Mouse (Mus musculus) limb, embryonic 10.5 days (tissue): Measurements from ENCODE around the gene Cox14. TPM values are rescaled to one million over a fixed set of nuclear protein-coding genes. Genes with fewer than 3 reads are reported as not detected.
A peak's percentile ranks its signal among the peaks of the same experiment; 100 is the strongest.
"Not testable (repeated sequence)": the region's sequence is repeated elsewhere in the genome, so short reads cannot be mapped to it uniquely, and the experiment has no call there.

ENCODE experiments used
- DNase-seq: peaks from one replicate; pipeline ENCODE4 v3.0.0-alpha.2; 2017; ENCODE audit warnings: low spot score
- H3K27ac ChIP-seq: fragments of 300-500 bp; sonication (generic); 2 replicates; pipeline ENCODE4 v1.5.1; 2016; ENCODE audit warnings: mild to moderate bottlenecking
- H3K27me3 ChIP-seq: fragments of 300-500 bp; sonication (generic); 2 replicates; pipeline ENCODE4 v1.6.1; 2016; ENCODE audit warnings: low read depth, mild to moderate bottlenecking; ENCODE audit not compliant: poor library complexity, severe bottlenecking
- H3K36me3 ChIP-seq: fragments of 300-500 bp; sonication (generic); 2 replicates; pipeline ENCODE4 v1.6.1; 2016; ENCODE audit warnings: mild to moderate bottlenecking, moderate library complexity
- H3K4me1 ChIP-seq: fragments of 300-500 bp; sonication (generic); 2 replicates; pipeline ENCODE4 v1.6.1; 2016
- H3K4me3 ChIP-seq: fragments of 300-500 bp; sonication (generic); 2 replicates; pipeline ENCODE4 v1.5.1; 2016; ENCODE audit warnings: mild to moderate bottlenecking, moderate library complexity
- H3K9me3 ChIP-seq: fragments of 300-500 bp; sonication (generic); replicated peaks from 2 replicates; pipeline ENCODE4 v1.6.1; 2016; ENCODE audit warnings: mild to moderate bottlenecking
- WGBS: fragments of 180-500 bp; shearing (Covaris S2); methylation state at CpG from one replicate; pipeline ENCODE4 v1.1.7; 2016; 5-methylcytosine and 5-hydroxymethylcytosine counted together
- polyA plus RNA-seq: library from polyadenylated mRNA; unstranded; fragments of >200 nt; fragmentation: Nextera tagmentation; extraction: Ambion mirVana; gene quantifications from 2 replicates; pipeline ENCODE4 v1.2.1, GENCODE M21; 2016

Gene Cox14
- polyA plus RNA-seq, 1 experiment from 2014 or later: 127 TPM

DNA sequence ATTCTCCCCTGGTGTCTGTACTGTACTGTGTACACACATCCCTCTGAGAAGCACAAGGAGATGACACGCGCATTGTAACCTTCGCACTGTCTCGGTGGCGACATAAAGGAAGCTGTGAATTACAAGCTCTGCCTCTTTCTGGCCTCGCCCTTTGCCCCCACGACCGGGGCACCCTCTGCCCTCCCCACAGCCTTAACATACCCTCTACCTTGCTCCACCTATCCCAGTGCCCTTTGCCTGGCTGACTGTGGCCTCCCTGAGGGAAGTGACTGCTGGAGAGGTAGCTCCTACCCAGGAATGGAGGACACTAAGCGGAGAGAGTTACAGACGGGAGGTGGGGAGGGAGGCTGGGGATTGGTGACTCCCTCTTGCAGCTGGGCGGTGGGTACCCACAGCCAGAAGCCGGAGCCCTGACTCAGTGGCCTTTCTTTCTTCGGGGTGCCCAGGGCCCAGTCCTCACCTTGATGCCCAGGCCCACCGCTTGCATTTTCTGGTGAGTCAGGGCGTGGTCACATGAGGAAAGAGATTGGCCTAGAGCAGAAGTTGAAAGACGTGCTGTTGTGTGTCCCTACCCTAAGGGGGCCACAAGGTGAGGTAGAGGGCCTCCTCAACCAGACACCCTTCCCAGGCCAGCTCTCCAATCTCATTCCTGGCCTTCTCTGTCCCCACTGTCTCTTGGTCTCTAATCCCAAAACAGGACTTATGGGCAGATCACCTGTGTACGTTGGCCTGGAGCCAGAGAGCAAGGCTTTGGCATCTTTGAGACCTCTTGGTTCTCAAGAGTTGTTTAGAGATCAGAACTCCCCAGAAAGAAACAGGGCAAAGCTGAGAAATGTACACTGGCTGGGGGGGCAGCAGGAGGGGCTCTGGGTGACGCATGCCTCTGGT lies 25.0 kb upstream of the Cox14 start:
- 89% methylated on average over 18 of the region's 18 CpGs for WGBS

DNA sequence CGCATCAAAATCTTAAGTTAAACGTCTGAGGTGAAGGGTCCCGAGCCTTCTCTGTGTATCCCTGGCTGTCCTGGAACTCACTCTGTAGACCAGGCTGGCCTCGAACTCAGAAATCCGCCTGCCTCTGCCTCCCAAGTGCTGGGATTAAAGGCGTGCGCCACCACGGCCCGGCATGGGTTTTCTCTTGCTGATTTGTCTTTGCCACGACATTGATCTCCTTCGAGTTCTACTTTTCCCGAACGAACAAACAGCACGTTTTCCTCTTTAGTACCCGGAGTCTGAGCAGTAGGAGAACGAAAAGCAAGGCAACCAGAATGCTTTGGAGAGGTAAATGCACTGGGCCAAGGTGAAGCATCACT lies 23.8 kb upstream of the Cox14 start:
- peak overlapping the region; percentile 83 for H3K4me3 ChIP-seq
- not testable (repeated sequence) for DNase-seq, H3K9me3 ChIP-seq
- H3K27me3 ChIP-seq: peaks cover 30% of the 10 kb centered on the region
- H3K36me3 ChIP-seq: peaks cover 34% of the 10 kb centered on the region
- 51% methylated on average over 16 of the region's 16 CpGs for WGBS
- H3K27ac ChIP-seq: peak overlapping the region; percentile 99
- peaks cover 33% of the 10 kb centered on the region for H3K4me1 ChIP-seq

More for the DNA sequence above, 25.0 kb upstream of the Cox14 start:
- H3K27ac ChIP-seq: no peak overlapping the region
- no peak overlapping the region for H3K4me3 ChIP-seq
- H3K36me3 ChIP-seq: peaks cover 24% of the 10 kb centered on the region
- no peaks in the 10 kb centered on the region for H3K9me3 ChIP-seq
- H3K4me1 ChIP-seq: peaks cover 33% of the 10 kb centered on the region
- H3K27me3 ChIP-seq: peaks cover 37% of the 10 kb centered on the region
- DNase-seq: no peak

DNA sequence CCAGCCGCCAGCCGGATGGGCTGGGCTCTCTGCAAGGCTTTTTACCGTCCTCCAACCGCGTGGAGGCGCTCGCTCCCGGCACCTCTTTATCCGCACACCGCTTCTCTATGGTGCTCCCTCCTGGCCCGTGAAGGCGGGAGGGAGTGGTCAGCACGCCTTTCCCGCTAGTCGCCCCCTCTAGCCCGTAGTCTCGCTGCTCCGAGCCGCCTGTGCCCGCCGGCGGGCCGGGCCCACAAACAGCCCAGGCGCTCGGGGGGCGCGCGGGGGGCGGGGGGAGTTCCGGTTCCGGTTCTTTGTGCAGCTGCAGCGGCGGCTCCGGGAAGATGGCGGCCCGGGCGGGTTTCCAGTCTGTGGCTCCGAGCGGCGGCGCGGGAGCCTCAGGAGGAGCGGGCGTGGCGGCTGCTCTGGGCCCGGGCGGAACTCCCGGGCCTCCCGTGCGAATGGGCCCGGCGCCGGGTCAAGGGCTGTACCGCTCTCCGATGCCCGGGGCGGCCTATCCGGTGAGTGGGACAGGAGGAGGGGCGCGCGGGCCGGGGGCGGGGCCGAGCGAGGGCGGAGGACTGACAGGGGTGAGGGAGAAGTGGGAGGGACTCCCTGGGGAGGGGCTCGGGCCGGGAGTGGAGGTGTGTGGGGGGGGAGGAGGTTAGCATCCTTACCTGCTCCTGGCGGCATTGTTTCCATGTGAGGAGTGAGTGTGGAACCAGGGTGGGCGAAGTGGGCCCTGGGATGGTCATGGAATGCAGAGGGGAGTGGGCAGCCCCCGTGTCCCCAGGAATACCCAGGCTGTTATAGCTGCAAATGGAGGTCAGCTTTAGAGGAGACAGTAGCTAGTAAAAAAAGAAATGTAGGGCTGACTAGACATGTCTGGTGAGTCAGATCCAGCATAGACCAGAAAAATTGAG lies 23.2 kb upstream of the Cox14 start, which contains the start of gene Smarcd1:
Gene Smarcd1, plus strand, starts transcription at position 131 of the 902 bp plus-strand sequence.
- Histone ChIP-seq H3K9me3 (no peaks in the 10 kb centered on the region), H3K27me3 (peaks cover 24% of the 10 kb centered on the region), H3K4me3 (peak within 1 kb of the TSS; percentile 83), H3K36me3 (peaks cover 40% of the 10 kb centered on the region), H3K27ac (peak within 1 kb of the TSS; percentile 99), H3K4me1 (peaks cover 33% of the 10 kb centered on the region)
- WGBS: under 1% methylated on average over 71 of the region's 71 CpGs
- peak; percentile 98 for DNase-seq

DNA sequence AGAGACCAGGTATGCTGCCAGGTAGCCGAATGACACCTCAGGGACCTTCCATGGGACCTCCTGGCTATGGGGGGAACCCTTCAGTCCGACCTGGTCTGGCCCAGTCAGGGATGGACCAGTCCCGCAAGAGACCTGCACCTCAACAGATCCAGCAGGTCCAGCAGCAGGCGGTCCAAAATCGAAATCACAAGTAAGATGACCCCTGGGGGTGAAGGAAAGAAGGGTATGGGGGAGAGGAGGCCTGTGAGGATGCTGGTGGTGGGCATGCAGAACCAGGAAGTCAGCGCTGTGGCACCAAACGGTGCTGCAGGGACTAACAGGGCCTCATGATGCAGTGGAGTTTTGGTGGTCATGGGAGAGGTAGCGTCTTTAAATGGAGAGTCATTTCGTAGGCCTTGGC lies 22.3 kb upstream of the Cox14 start:
- H3K4me3 ChIP-seq: peak overlapping the region; percentile 83
- WGBS: 69% methylated on average over 9 of the region's 9 CpGs
- H3K36me3 ChIP-seq: peaks cover 49% of the 10 kb centered on the region
- peaks cover 15% of the 10 kb centered on the region for H3K27me3 ChIP-seq
- peak overlapping the region; percentile 99 for H3K27ac ChIP-seq
- no peak for DNase-seq
- peaks cover 33% of the 10 kb centered on the region for H3K4me1 ChIP-seq
- H3K9me3 ChIP-seq: no peaks in the 10 kb centered on the region

DNA sequence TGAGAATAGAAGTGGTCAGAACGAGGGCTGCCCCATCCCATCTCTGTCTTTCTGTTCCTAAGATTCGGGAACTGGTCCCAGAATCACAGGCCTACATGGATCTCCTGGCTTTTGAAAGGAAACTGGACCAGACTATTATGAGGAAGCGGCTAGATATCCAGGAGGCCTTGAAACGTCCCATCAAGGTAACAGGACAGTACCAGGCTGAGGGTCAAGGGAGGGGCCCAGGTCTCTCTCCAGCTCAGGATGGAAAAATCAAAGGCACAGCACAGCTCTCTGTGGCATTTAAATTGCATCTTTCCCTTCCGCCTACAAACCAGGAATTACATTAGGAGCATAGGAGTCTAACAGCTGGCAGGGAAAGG lies 21.8 kb upstream of the Cox14 start:
- H3K4me3 ChIP-seq: peak overlapping the region; percentile 83; the same call in 1 of the 2 replicates
- H3K27ac ChIP-seq: no peak overlapping the region
- H3K27me3 ChIP-seq: peaks cover 11% of the 10 kb centered on the region; the same call in 1 of the 2 replicates
- no peaks in the 10 kb centered on the region for H3K9me3 ChIP-seq
- peaks cover 54% of the 10 kb centered on the region for H3K36me3 ChIP-seq
- H3K4me1 ChIP-seq: peaks cover 31% of the 10 kb centered on the region
- DNase-seq: no peak
- WGBS: 82% methylated on average over 5 of the region's 5 CpGs

DNA sequence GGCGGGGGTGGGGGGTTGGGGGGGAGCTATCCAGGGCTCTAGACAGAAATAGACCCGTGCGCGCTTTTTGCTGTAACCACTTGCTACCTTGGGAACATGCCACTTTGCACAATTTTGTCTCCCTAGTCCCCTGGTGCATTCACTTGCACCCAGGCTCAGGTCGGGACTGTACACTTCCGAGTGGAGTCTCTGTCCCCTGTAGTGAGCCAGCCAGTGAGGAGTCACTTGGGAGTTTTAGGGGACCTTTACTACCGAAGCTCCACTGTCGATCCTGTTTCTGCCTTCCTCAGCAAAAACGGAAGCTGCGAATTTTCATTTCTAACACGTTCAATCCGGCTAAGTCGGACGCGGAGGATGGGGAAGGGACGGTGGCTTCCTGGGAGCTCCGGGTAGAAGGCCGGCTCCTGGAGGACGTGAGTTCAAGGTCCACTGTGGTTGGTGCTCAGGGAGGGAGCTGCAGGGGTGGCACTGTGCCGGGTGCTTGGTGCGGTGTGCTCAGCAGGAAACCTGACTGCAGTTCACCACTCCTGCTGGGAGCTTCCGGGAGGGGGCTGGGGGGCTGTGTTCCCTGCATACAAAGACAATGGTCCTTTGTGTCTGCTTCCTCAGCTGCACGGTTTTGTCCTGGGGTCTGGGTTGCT lies 21.3 kb upstream of the Cox14 start:
- H3K4me3 ChIP-seq: no peak overlapping the region
- peaks cover 27% of the 10 kb centered on the region for H3K4me1 ChIP-seq
- no peaks in the 10 kb centered on the region for H3K9me3 ChIP-seq
- WGBS: 62% methylated on average over 23 of the region's 23 CpGs
- no peak for DNase-seq
- H3K27me3 ChIP-seq: 0 out of 2 replicates have a peak, but pooled peaks cover 6% of the 10 kb centered on the region
- H3K27ac ChIP-seq: peak overlapping the region; percentile 12; the same call in 1 of the 2 replicates
- peaks cover 59% of the 10 kb centered on the region for H3K36me3 ChIP-seq

DNA sequence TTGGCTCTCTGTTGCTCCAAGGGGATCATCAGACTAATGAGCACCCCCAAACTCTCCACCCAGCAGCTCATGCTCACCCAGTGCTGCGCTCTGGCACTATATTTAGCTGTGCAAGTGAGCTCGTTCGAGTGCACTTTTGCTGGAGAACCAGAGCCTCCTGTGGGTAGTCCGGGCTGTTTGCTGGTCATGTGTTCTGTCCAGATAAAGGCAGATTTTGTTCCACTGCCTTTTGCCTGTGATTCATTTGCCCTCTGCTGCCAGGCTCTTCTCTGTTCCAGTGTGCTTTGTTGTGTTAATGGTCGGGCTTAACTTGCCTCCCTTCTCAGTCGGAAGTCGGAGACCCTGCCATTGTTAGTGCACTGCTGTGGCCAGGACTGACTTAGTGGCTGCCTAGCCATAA lies 20.5 kb upstream of the Cox14 start:
- Histone ChIP-seq H3K27me3 (no peaks in the 10 kb centered on the region), H3K4me1 (peaks cover 27% of the 10 kb centered on the region), H3K4me3 (no peak overlapping the region), H3K36me3 (peaks cover 66% of the 10 kb centered on the region), H3K9me3 (no peaks in the 10 kb centered on the region), H3K27ac (peak overlapping the region; percentile 12; the same call in 1 of the 2 replicates)
- DNase-seq: no peak
- WGBS: 80% methylated on average over 7 of the region's 7 CpGs

DNA sequence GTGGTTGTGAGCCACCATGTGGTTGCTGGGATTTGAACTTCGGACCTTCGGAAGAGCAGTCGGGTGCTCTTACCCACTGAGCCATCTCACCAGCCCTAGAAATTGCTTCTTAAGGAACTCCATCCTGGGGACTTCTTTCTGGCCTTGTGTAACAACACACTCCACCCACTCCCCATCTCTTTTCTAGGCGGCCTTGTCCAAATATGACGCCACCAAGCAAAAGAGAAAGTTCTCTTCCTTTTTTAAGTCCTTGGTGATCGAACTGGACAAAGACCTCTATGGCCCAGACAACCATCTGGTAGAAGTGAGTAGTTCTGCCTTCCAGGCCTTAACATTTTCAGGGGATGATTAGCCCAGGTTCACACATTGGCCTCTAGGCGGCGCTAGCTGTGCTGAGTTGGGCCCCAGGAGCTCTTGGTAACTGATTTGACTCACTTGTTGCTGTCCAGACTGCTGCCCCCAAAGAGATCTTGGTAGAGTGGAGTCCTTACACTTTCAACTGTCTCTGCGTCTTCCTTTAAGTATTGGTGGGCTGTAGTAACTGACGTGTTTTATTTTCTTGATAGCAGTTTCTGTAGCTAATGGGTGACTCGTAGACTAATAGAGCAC lies 19.9 kb upstream of the Cox14 start, which contains the start of gene Gm17349:
Gene Gm17349, minus strand, starts transcription at position 51 of the 609 bp plus-strand sequence.
- Histone ChIP-seq H3K9me3 (no peaks in the 10 kb centered on the region), H3K4me3 (no peak within 1 kb of the TSS), H3K27me3 (no peaks in the 10 kb centered on the region), H3K36me3 (peaks cover 73% of the 10 kb centered on the region), H3K4me1 (peaks cover 25% of the 10 kb centered on the region), H3K27ac (peak within 1 kb of the TSS; percentile 12; the same call in 1 of the 2 replicates)
- DNase-seq: peak; percentile 66
- 70% methylated on average over 11 of the region's 11 CpGs for WGBS

DNA sequence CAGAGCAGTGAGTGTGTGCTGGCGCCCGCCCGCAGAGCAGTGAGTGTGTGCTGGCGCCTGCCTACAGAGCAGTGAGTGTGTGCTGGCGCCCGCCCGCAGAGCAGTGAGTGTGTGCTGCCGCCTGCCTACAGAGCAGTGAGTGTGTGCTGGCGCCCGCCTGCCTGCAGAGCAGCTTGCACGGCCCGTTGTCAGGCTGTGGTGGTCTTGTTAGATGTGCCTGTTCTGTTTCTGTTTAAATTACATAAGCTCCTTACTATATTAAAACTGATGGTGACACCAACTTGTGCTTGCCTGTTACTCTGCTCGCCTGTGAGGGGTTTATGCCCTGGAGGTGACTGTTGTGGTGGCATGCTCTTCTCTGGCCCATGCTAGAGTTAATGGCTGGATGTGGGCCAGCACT lies 17.2 kb upstream of the Cox14 start:
- 97% methylated on average over 13 of the region's 13 CpGs for WGBS
- peaks cover 97% of the 10 kb centered on the region for H3K36me3 ChIP-seq

DNA sequence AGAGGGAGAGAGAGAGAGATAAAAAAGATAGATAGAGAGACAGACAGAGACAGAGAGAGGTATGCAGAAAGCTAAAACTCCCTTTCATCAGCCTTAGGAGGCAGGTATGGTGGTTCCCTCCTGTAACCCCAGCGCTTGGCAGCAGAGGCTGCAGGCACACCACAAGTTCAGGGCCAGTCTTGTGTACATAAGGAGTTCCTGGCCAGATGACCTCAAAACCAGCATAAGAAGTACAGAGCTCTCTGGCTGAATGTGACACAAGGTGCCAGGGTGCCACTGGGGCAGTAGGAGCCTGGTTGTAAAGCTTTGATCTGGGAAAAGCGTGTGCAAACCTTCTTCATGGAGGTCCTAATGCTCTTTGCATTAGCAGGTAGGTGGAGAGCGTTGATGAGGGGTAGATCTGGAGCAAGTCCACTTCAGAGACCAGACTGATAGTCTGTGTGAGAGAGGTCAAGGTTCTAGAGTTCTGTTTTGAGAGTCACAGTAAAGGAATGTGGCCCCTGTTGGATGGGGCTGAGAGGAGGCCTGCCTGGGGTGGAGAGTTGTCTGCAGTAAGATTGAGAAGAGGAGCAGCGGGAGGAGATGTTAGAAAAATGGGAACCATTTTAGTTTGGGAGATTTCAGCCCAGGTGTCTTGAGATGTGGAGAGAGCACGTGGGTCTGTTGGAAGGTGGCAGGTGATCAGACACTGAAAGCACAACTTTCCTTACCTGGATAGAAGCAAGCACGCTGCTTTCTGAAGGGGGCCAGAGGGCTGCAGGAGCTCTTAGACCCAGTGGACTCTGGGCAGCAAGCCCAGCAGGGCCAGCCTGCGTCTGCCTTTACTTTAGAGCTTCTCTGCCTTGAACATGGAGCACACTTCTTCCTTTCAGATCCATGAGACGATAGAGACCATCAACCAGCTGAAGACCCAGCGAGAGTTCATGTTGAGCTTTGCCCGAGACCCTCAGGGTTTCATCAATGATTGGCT lies 14.9 kb upstream of the Cox14 start:
- no peak for DNase-seq
- H3K9me3 ChIP-seq: no peaks in the 10 kb centered on the region
- H3K36me3 ChIP-seq: peaks cover 96% of the 10 kb centered on the region
- 0 out of 2 replicates have a peak, but pooled peaks cover under 1% of the 10 kb centered on the region for H3K4me1 ChIP-seq
- no peak overlapping the region for H3K4me3 ChIP-seq
- H3K27me3 ChIP-seq: no peaks in the 10 kb centered on the region
- 93% methylated on average over 10 of the region's 10 CpGs for WGBS
- H3K27ac ChIP-seq: no peak overlapping the region

More for the DNA sequence above, 17.2 kb upstream of the Cox14 start:
- no peaks in the 10 kb centered on the region for H3K9me3 ChIP-seq
- H3K4me1 ChIP-seq: peaks cover 15% of the 10 kb centered on the region
- DNase-seq: no peak
- H3K4me3 ChIP-seq: no peak overlapping the region
- H3K27me3 ChIP-seq: no peaks in the 10 kb centered on the region
- H3K27ac ChIP-seq: no peak overlapping the region

DNA sequence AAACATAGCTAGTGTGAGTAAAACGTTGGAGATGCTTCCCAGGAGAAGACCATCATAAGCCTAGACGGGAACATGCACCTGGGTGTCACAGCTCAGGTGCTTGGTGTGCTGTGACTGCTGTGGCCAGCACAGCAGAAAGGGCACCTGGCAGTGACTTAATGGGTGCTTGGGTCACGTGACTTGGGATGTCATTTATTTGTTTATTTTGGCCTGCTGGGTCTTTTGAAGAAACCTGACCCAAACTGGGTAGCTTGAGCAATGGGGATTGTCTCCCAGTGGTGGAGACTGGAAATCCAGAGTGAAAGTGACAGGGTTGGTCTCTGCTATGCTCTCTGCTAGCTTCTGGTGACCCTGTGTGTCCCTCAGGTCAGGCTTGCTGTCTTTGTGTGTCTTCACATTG lies 13.9 kb upstream of the Cox14 start:
- no peak overlapping the region for H3K27ac ChIP-seq
- no peaks in the 10 kb centered on the region for H3K9me3 ChIP-seq
- WGBS: 77% methylated on average over 3 of the region's 3 CpGs
- peaks cover 10% of the 10 kb centered on the region for H3K4me1 ChIP-seq
- peaks cover 98% of the 10 kb centered on the region for H3K36me3 ChIP-seq
- no peaks in the 10 kb centered on the region for H3K27me3 ChIP-seq
- DNase-seq: no peak
- no peak overlapping the region for H3K4me3 ChIP-seq
